Mouse (Mus musculus) liver, embryonic 12.5 days (tissue): ENCODE data around the gene Oas1g. TPM values are rescaled to one million over a fixed set of nuclear protein-coding genes. Genes with fewer than 3 reads are reported as not detected.

ENCODE experiments used
- ATAC-seq: fragments of 200-750 bp; cut with Nextera tagmentation; 2 replicates; pipeline ENCODE4 v1.8.0; 2017; ENCODE audit warnings: moderate number of reproducible peaks, mild to moderate bottlenecking, moderate library complexity
- H3K27ac ChIP-seq: fragments of 300-500 bp; sonication (generic); 2 replicates; pipeline ENCODE4 v1.5.1; 2016; ENCODE audit warnings: mild to moderate bottlenecking
- H3K27me3 ChIP-seq: fragments of 300-500 bp; sonication (generic); replicated peaks from 2 replicates; pipeline ENCODE4 v1.6.1; 2016; ENCODE audit warnings: mild to moderate bottlenecking, moderate library complexity
- H3K36me3 ChIP-seq: fragments of 300-500 bp; sonication (generic); 2 replicates; pipeline ENCODE4 v1.6.1; 2016; ENCODE audit warnings: mild to moderate bottlenecking, moderate library complexity
- H3K4me1 ChIP-seq: fragments of 300-500 bp; sonication (generic); 2 replicates; pipeline ENCODE4 v1.6.1; 2016
- H3K4me2 ChIP-seq: fragments of 300-500 bp; sonication (generic); 2 replicates; pipeline ENCODE4 v1.6.1; 2016; ENCODE audit warnings: mild to moderate bottlenecking, moderate library complexity
- H3K4me3 ChIP-seq: fragments of 300-500 bp; sonication (generic); 2 replicates; pipeline ENCODE4 v1.5.1; 2016; ENCODE audit warnings: mild to moderate bottlenecking, moderate library complexity
- H3K9ac ChIP-seq: fragments of 300-500 bp; sonication (generic); 2 replicates; pipeline ENCODE4 v1.6.1; 2016; ENCODE audit warnings: mild to moderate bottlenecking, moderate library complexity
- H3K9me3 ChIP-seq: fragments of 300-500 bp; sonication (generic); replicated peaks from 2 replicates; pipeline ENCODE4 v1.6.1; 2016; ENCODE audit warnings: mild to moderate bottlenecking, moderate library complexity
- WGBS: fragments of 180-500 bp; shearing (Covaris S2); methylation state at CpG from one replicate; pipeline ENCODE4 v1.1.7; 2016; ENCODE audit not compliant: insufficient replicate concordance; 5-methylcytosine and 5-hydroxymethylcytosine counted together
- microRNA-seq: library from miRNA; unstranded; fragments of <30 nt; microRNA quantifications from one replicate; pipeline ENCODE4, GENCODE M21; 2017
- polyA plus RNA-seq: library from polyadenylated mRNA; unstranded; fragments of >200 nt; fragmentation: Nextera tagmentation; extraction: Ambion mirVana; gene quantifications from 2 replicates; pipeline ENCODE4 v1.2.1, GENCODE M21; 2016

The Oas1g gene
- polyA plus RNA-seq, 1 experiment from 2014 or later = 0.15 TPM

- H3K9ac ChIP-seq = no peak within 1 kb of the TSS
- H3K9me3 ChIP-seq = no peaks in the 10 kb centered on the region
- no peak within 1 kb of the TSS for H3K27ac ChIP-seq
- 47% methylated on average over 4 of the region's 4 CpGs for WGBS
- no peaks in the 10 kb centered on the region for H3K36me3 ChIP-seq
- no peak for ATAC-seq
- no peak within 1 kb of the TSS for H3K4me2 ChIP-seq
- H3K4me1 ChIP-seq = no peaks in the 10 kb centered on the region
- H3K27me3 ChIP-seq = no peaks in the 10 kb centered on the region
- no peak within 1 kb of the TSS for H3K4me3 ChIP-seq
These were observed 40.3 kb downstream of the Oas1g start, which contains the start of gene Oas1f for GRCm38 (mm10) chr5:120847067-120847466. Gene Oas1f, plus strand, starts transcription at chr5:120847367.

- Histone ChIP-seq H3K4me1 (no peaks in the 10 kb centered on the region), H3K27ac (no peak overlapping the region), H3K4me2 (no peak overlapping the region), H3K4me3 (no peak overlapping the region), H3K9ac (no peak overlapping the region), H3K9me3 (no peaks in the 10 kb centered on the region), H3K36me3 (no peaks in the 10 kb centered on the region), H3K27me3 (no peaks in the 10 kb centered on the region)
- WGBS = 67% methylated on average over 3 of the region's 3 CpGs
- no peak for ATAC-seq
These were observed 42.7 kb downstream of the Oas1g start for GRCm38 (mm10) chr5:120844713-120845112.

- no peak for ATAC-seq
- no peaks in the 10 kb centered on the region for H3K36me3 ChIP-seq
These were observed 50.5 kb downstream of the Oas1g start for GRCm38 (mm10) chr5:120836731-120837585.

GRCm38 (mm10) chr5:120833335-120834280, 53.8 kb downstream of the Oas1g start:
- no peaks in the 10 kb centered on the region for H3K9me3 ChIP-seq
- 19% methylated on average over 17 of the region's 17 CpGs for whole genome bisulfite sequencing
- ATAC-seq = no peak
- no peak overlapping the region for H3K9ac ChIP-seq
- no peak overlapping the region for H3K4me3 ChIP-seq
- H3K27ac ChIP-seq = no peak overlapping the region
- no peaks in the 10 kb centered on the region for H3K4me1 ChIP-seq
- peaks cover 10% of the 10 kb centered on the region; the same call in 1 of the 2 replicates for H3K27me3 ChIP-seq
- no peak overlapping the region for H3K4me2 ChIP-seq
- H3K36me3 ChIP-seq = no peaks in the 10 kb centered on the region

More at GRCm38 (mm10) chr5:120836731-120837585, 50.5 kb downstream of the Oas1g start:
- Histone ChIP-seq H3K27ac (no peak overlapping the region), H3K4me1 (no peaks in the 10 kb centered on the region), H3K4me2 (no peak overlapping the region), H3K9ac (no peak overlapping the region), H3K4me3 (no peak overlapping the region), H3K27me3 (peaks cover 10% of the 10 kb centered on the region; the same call in 1 of the 2 replicates), H3K9me3 (no peaks in the 10 kb centered on the region)
- WGBS = 7% methylated on average over 8 of the region's 8 CpGs

- H3K9me3 ChIP-seq = no peaks in the 10 kb centered on the region
- 58% methylated on average over 4 of the region's 4 CpGs for WGBS
- H3K27me3 ChIP-seq = peaks cover 10% of the 10 kb centered on the region; the same call in 1 of the 2 replicates
- no peak overlapping the region for H3K27ac ChIP-seq
- ATAC-seq = no peak
- no peaks in the 10 kb centered on the region for H3K36me3 ChIP-seq
- H3K9ac ChIP-seq = no peak overlapping the region
- H3K4me3 ChIP-seq = no peak overlapping the region
- H3K4me2 ChIP-seq = no peak overlapping the region
- H3K4me1 ChIP-seq = no peaks in the 10 kb centered on the region
These were observed 56.4 kb downstream of the Oas1g start for GRCm38 (mm10) chr5:120831031-120831430.

Small RNA genes lying within 50 kb of the gene (microRNA-seq; reads per million reads assigned to microRNA genes)
- not detected for gene Gm22907

Other genes starting within 250 kb of the Oas1g start
- gene Rasal1, start 238.8 kb downstream of the Oas1g start, polyA plus RNA-seq = 0.19 and 0.20 TPM in 2 replicates
- gene Dtx1, start 175.7 kb downstream of the Oas1g start, polyA plus RNA-seq = 0.37 and 0.67 TPM in 2 replicates
- gene Oas2, start 137.8 kb downstream of the Oas1g start, polyA plus RNA-seq = 0.26 and 0.37 TPM in 2 replicates
- gene Oas3, start 110.0 kb downstream of the Oas1g start, polyA plus RNA-seq = 0.05 and 0.07 TPM in 2 replicates
- not detected in 2 replicates for gene Oas1e, start 92.1 kb downstream of the Oas1g start, polyA plus RNA-seq
- 0.20 and 0.24 TPM in 2 replicates for gene Oas1c, start 75.1 kb downstream of the Oas1g start, polyA plus RNA-seq
- gene Oas1f, start 40.2 kb downstream of the Oas1g start, polyA plus RNA-seq = not detected in 2 replicates
- not detected in 2 replicates for gene Oas1h, start 26.2 kb downstream of the Oas1g start, polyA plus RNA-seq
- 2.2 TPM in 2 replicates for gene Oas1a, start 19.9 kb upstream of the Oas1g start, polyA plus RNA-seq
- not detected in 2 replicates for gene Oas1d, start 26.9 kb upstream of the Oas1g start, polyA plus RNA-seq
- gene Rph3a, start 122.5 kb upstream of the Oas1g start, polyA plus RNA-seq = not detected in 2 replicates